Mouse (Mus musculus): ENCODE measurements around the gene Klf7. TPM values are rescaled to one million over a fixed set of nuclear protein-coding genes. Genes with fewer than 3 reads are reported as not detected.

Gene Klf7
- polyA plus RNA-seq, 1 experiment from 2014 or later: 22.9 TPM

GRCm38 (mm10) chr1:63994248-63995136, 127.6 kb downstream of the Klf7 start:
- H3K9me3 ChIP-seq (replicated peaks; ENCODE audit: control insufficient read depth, low read length): no peaks in the 10 kb centered on the region
- H3K27me3 ChIP-seq (ENCODE audit: control insufficient read depth, insufficient read depth, low read length): no peaks in the 10 kb centered on the region
- WGBS: 27% methylated on average over 19 of the region's 19 CpGs
- 0 out of 2 replicates have a peak overlapping the region, but pooled peaks have one; percentile 9 for H3K4me2 ChIP-seq (ENCODE audit: low read depth, low read length)
- no peaks in the 10 kb centered on the region for H3K36me3 ChIP-seq (ENCODE audit: control insufficient read depth, insufficient read depth, low read length)
- H3K9ac ChIP-seq (ENCODE audit: low read length): no peak overlapping the region
- H3K4me1 ChIP-seq (ENCODE audit: control insufficient read depth, insufficient read depth, low read length): peaks cover 9% of the 10 kb centered on the region
- no peak overlapping the region for H3K4me3 ChIP-seq (replicated peaks; ENCODE audit: low read length)
- peak; percentile 50; the same call in 1 of the 2 replicates for ATAC-seq (ENCODE audit: insufficient read depth, low FRiP score)
- H3K27ac ChIP-seq (ENCODE audit: low read length): peak overlapping the region; percentile 34; the same call in 1 of the 2 replicates

DNA sequence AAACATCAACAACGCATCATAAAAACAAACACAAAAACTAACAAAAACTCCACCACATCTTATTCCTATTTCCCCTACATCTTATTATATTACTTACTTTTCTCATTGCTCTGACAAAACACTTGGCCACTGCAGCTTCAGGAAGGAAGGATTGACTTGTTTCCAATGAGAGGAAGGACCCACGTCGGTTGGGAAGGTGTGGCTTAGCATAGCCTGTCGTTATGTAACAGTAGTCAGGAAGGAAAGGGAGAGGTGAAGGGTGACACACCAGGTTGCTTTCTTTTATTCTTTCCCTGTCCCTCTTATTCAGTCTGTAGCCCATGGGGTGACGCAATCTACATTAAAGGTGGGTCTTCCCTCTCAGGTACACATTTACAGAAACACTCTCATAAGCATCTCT, 129.6 kb downstream of the Klf7 start:
- Histone ChIP-seq H3K9me3 (replicated peaks; ENCODE audit: control insufficient read depth, low read length) (no peaks in the 10 kb centered on the region), H3K36me3 (ENCODE audit: control insufficient read depth, insufficient read depth, low read length) (no peaks in the 10 kb centered on the region), H3K4me3 (replicated peaks; ENCODE audit: low read length) (no peak overlapping the region), H3K4me1 (ENCODE audit: control insufficient read depth, insufficient read depth, low read length) (peaks cover 9% of the 10 kb centered on the region), H3K9ac (ENCODE audit: low read length) (no peak overlapping the region), H3K4me2 (ENCODE audit: low read depth, low read length) (no peak overlapping the region), H3K27ac (ENCODE audit: low read length) (no peak overlapping the region), H3K27me3 (ENCODE audit: control insufficient read depth, insufficient read depth, low read length) (no peaks in the 10 kb centered on the region)
- no peak for ATAC-seq (ENCODE audit: insufficient read depth, low FRiP score)
- 65% methylated on average over 5 of the region's 5 CpGs for WGBS

- Histone ChIP-seq H3K4me3 (replicated peaks; ENCODE audit: low read length) (no peak overlapping the region), H3K9ac (ENCODE audit: low read length) (no peak overlapping the region), H3K9me3 (replicated peaks; ENCODE audit: control insufficient read depth, low read length) (no peaks in the 10 kb centered on the region), H3K36me3 (ENCODE audit: control insufficient read depth, insufficient read depth, low read length) (no peaks in the 10 kb centered on the region), H3K27me3 (ENCODE audit: control insufficient read depth, insufficient read depth, low read length) (no peaks in the 10 kb centered on the region), H3K27ac (ENCODE audit: low read length) (no peak overlapping the region), H3K4me1 (ENCODE audit: control insufficient read depth, insufficient read depth, low read length) (peaks cover 4% of the 10 kb centered on the region), H3K4me2 (ENCODE audit: low read depth, low read length) (no peak overlapping the region)
- WGBS: 90% methylated on average over 6 of the region's 6 CpGs
- ATAC-seq (ENCODE audit: insufficient read depth, low FRiP score): no peak
Measured at GRCm38 (mm10) chr1:63990416-63990815, 131.7 kb downstream of the Klf7 start.

DNA sequence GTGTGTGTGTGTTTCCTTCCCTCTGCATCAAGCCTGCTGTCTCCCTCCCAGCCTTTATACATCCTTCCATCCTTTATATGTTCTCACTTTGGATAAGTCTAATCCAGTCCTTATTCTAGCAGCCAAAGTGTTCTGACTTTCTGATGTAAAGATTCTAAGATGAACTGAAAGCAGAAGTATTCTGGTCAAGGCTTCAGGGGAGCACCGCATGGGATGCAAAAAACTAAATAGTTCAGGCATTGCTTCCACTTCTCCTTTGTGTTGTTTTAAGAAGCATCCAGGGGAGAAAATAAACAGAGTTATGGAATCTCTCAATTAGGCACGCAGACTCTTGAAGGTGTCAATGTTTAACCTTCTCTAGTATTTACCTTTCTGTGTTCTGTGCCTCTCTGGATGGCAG, 141.3 kb downstream of the Klf7 start:
- WGBS: 43% methylated on average over 2 of the region's 2 CpGs
- no peak for ATAC-seq (ENCODE audit: insufficient read depth, low FRiP score)

More for the DNA sequence above, 141.3 kb downstream of the Klf7 start:
- Histone ChIP-seq H3K9me3 (replicated peaks; ENCODE audit: control insufficient read depth, low read length) (no peaks in the 10 kb centered on the region), H3K9ac (ENCODE audit: low read length) (no peak overlapping the region), H3K4me2 (ENCODE audit: low read depth, low read length) (no peak overlapping the region), H3K4me3 (replicated peaks; ENCODE audit: low read length) (no peak overlapping the region), H3K27me3 (ENCODE audit: control insufficient read depth, insufficient read depth, low read length) (no peaks in the 10 kb centered on the region), H3K27ac (ENCODE audit: low read length) (no peak overlapping the region), H3K4me1 (ENCODE audit: control insufficient read depth, insufficient read depth, low read length) (no peaks in the 10 kb centered on the region), H3K36me3 (ENCODE audit: control insufficient read depth, insufficient read depth, low read length) (no peaks in the 10 kb centered on the region)

Small RNAs within 50 kb of the gene (microRNA-seq; reads per million reads assigned to microRNA genes)
- 0.50 reads per million for gene Mir6899
